Mouse (Mus musculus) left cerebral cortex, postnatal 25 days (tissue): ENCODE results near the gene Cabp4. TPM values are rescaled to one million over a fixed set of nuclear protein-coding genes. Genes with fewer than 3 reads are reported as not detected.

Experiments used
- DNase-seq, 2 experiments: peaks; one replicate each; pipeline ENCODE4 v3.0.0; 2022; ENCODE audit warnings: low spot score in 2 of 2, mixed read lengths in 1 of 2
- intact Hi-C: fragments of 180-260 bp; cut with DNase I; formaldehyde crosslinking; loops from one replicate; pipeline ENCODE4 v1.15.1; 2025
- total RNA-seq, 2 experiments: library from RNA; stranded (reverse); gene quantifications; 2 replicates each; pipeline ENCODE4 v1.2.3; 2021

The Cabp4 gene
- total RNA-seq, 2 experiments from 2014 or later, result not detected

GRCm38 (mm10) chr19:4113806-4114230 is 30.0 kb downstream of the Cabp4 start:
- intact Hi-C loops, result no loop called here
- no peak for DNase-seq

DNA sequence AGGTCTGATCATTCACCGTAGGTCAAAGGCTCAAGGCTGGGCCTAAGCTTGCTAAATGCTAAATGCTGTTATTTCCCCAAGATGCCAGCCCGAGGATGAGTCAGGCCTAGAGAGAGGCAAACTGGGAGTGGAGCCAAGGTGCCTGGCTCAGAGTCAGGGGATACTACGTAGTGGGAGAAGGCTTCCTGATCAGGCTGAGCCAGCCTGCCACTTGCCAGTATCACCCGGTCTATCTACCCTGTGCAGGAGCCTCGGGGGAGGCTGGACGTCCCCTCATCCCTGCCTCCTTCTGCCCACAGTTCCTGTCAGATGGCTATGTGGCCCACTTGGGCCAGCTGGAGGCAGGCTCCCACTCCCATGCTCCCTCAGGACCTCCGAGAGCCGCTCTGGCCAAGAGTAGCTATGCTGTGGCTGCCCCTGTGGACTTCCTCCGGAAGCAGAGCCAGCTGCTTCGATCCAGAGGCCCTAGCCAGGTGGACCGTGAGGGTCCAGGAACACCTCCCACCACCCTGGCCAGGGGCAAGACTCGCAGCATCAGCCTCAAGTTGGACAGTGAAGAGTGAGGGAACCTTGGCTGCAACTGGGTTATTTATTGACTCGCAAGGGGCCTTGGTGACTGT is 30.5 kb downstream of the Cabp4 start:
- intact Hi-C loops, result no loop called here
- DNase-seq, result peak; percentile 61 to 90

- intact Hi-C loops, result no loop called here
- no peak for DNase-seq
These were observed 31.5 kb downstream of the Cabp4 start for GRCm38 (mm10) chr19:4112063-4112960.

DNA sequence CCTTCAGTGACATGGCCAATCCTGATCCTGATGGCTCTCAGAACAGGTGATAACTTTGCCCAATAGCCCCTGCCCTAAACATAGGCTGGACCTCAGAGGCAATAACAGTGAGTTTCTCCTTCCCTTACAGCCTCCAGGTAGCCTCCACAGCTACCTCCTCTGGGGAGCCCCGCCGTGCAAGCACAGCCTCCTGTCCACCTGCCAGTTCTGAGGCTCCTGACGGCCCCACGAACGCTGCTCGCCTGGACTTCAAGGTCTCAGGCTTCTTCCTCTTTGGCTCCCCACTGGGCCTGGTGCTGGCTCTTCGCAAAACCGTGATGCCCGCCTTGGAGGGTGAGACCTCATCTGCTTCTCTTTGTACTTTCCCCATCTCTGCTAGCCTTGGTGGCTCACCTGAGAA is 35.3 kb downstream of the Cabp4 start:
- DNase-seq, result no peak
- intact Hi-C loops, result no loop called here

DNA sequence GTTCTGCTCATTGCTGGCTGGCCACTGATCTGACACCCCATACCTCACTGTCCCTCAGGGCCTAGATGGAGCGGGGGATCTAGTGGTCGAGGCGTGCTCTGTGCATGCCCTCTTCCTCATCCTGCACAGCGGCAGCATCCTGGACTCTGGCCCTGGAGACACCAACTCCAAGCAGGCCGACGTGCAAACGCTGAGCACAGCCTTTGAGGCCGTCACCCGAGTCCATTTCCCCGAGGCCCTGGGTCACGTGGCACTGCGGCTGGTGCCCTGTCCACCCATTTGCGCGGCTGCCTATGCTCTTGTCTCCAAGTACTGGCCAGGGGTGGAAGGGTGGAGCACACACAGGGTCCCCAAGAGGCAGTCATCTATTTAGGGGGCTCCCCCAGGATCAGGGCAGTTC is 37.2 kb downstream of the Cabp4 start:
- intact Hi-C loops, result no loop called here
- no peak for DNase-seq

- intact Hi-C loops, result no loop called here
These were observed 39.1 kb downstream of the Cabp4 start for GRCm38 (mm10) chr19:4104675-4105194.

GRCm38 (mm10) chr19:4103792-4104191 is 40.0 kb downstream of the Cabp4 start:
- intact Hi-C loops, result no loop called here
- DNase-seq, result no peak

More at GRCm38 (mm10) chr19:4104675-4105194, 39.1 kb downstream of the Cabp4 start:
- DNase-seq, result no peak

DNA sequence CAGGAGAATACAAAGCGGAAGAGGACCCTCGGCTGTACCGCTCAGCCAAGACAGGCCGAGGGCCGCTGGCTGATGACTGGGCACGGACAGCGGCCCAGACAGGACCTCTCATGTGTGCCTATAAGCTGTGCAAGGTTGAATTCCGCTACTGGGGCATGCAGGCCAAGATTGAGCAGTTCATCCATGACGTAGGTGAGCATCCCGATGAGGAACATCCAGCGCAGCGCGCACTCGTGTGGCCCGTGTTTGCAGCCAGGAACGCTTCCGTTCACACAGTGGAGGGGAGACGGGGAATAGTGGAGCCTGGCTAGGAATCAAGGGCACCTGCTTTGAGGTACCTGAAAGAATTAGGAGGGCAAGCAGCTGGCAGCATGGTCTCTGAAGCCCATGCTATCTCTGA is 40.5 kb downstream of the Cabp4 start:
- DNase-seq, result no peak
- intact Hi-C loops, result no loop called here

DNA sequence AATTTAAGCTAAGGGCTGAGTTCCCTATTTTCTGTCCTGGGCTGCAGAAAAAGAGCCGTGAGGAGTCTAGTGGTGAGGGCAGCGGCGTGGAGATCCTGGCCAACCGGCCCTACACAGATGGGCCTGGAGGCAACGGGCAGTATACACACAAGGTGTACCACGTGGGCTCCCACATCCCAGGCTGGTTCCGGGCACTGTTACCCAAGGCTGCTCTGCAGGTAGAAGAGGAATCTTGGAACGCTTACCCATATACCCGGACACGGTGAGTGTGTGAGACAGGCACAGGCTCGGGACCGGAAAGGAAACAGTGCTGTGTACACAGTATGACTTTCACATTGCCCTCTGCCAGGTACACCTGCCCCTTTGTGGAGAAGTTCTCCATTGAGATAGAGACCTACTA is 41.2 kb downstream of the Cabp4 start:
- intact Hi-C loops, result no loop called here
- DNase-seq, result no peak

- no peak for DNase-seq
- intact Hi-C loops, result no loop called here
These were observed 41.8 kb downstream of the Cabp4 start for GRCm38 (mm10) chr19:4102049-4102448.

GRCm38 (mm10) chr19:4101466-4101865 is 42.4 kb downstream of the Cabp4 start:
- intact Hi-C loops, result no loop called here

DNA sequence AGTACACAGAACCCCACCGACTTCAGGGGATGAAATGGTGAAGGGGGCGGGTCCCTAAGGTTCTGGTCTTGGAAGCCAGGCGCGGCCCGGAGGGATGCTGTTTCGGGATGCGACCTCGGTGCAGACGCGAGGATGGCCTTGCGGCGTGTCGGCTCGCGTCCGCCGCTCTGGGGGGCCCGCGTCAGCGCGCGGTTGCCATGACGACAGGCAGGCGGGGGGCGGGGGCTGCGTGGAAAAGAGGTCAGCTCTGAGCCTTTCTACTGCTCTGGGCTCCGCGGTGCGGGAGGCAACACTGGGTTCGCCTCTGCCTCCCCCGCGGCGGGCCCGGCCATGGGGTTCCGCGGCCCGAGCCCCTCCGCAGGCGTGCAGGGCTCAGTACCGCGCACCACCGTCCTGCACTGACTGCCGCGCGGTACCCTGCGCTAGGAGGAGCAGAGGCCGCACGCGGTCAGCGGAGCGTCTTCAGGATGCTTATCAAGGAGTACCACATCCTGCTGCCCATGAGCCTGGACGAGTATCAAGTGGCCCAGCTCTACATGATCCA is 43.0 kb downstream of the Cabp4 start:
- intact Hi-C loops, result no loop called here
- peak; percentile 74 to 82 for DNase-seq

More at GRCm38 (mm10) chr19:4101466-4101865, 42.4 kb downstream of the Cabp4 start:
- DNase-seq, result no peak

GRCm38 (mm10) chr19:4099837-4100717 is 43.8 kb downstream of the Cabp4 start, which contains the start of gene Pitpnm1:
TSS of gene Pitpnm1 (plus strand) at chr19:4099998.
- DNase-seq, result peak; percentile 53 to 55
- intact Hi-C loops, result loop anchor here (5.0 kb wide), 1 partner anchor 127 kb away; no protein-coding TSS in a partner anchor

- intact Hi-C loops, result loop anchor here (5.0 kb wide), 1 partner anchor 128 kb away; no protein-coding TSS in a partner anchor
- DNase-seq, result peak; percentile 90 to 93
These were observed 44.8 kb downstream of the Cabp4 start for GRCm38 (mm10) chr19:4099056-4099455.

DNA sequence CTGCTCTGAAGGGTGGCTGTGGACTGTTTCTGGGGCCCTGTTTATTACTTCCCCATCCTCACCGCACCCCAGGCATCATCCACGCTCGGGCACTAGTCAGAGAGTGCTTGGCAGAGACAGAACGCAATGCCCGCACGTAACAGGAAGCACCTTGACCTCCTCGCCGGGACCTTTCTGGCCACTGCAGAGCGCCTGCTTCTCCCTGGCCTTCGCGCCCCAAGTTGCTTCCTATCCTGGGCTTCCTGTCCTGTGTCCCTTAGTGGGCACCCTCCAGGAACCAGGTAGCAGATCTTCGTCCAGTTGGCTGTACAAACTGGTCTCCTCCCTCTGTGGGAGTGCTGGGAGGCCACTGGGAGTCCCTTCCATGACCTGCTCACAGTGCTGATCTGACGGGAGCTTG is 45.4 kb downstream of the Cabp4 start:
- no peak for DNase-seq
- intact Hi-C loops, result loop anchor here (5.0 kb wide), 1 partner anchor 129 kb away; no protein-coding TSS in a partner anchor

DNA sequence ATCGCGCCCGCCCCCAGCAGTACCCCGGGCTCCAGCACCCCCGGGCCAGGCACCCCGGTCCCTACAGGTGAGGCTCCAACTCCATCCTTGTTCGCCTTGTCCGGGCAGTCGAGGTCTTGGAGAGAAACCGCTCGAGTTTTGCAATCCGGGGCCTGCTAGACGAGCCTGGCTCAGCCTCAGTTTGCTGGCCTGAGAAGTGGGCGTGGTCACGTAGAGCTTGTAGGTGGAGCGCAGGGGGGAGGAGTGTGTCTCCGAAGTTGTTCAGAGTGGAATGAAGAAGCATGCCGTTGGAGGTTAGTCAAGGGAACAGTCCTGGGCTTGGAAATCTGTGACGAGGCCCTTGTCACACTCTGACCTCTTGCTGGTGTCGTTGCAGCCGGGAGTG is 46.4 kb downstream of the Cabp4 start:
- DNase-seq, result peak in 1 of 2 experiments; percentile 74
- intact Hi-C loops, result loop anchor here (2.0 to 5.0 kb wide), 2 partner anchors 51 to 130 kb away; partner anchors contain the start of gene Gstp2

DNA sequence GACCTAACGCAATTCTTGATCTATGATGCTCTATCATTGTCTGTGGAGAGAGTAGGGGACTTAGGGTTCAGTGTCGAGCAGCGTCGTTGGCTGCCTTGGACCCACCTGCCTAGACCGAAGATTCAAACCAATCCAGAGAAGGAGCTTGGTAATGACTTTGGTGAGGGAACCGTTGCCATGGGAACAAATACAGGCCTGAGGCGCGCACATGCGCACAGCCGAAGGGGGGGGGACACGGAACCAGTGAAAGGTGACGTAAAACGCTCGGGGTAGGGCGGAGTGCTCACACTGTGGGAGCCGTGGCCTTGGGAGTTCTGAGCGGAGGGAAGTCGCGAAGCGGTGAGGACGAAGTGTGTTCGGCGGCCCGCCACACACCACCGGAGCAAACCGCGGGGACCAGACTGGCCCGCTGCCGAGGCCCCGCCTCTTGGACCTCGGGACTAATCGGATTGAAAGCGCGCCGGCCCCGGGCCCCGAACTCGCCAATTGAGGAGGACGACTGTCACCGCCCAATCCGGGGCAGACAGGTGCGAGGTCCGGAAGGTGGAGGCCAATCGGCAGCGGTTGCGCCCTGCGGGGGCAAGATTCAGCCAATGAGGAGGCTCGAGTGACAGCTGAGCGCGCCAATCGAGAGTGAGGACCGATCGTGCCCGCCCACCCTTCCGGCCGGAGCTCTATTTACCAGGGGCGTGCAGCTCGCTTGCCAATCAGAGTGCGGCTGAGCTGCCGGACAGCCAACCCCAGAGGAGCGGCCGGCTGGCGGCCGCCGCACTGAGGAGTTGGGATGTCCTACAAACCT is 47.0 kb downstream of the Cabp4 start, which contains the start of gene Cdk2ap2:
Gene Cdk2ap2, plus strand, starts transcription at position 541 of the 799 bp plus-strand sequence.
- intact Hi-C loops, result loop anchor here (2.0 to 5.0 kb wide), 2 partner anchors 50 to 130 kb away; partner anchors contain the start of gene Gstp2
- peak; percentile 100 for DNase-seq

DNA sequence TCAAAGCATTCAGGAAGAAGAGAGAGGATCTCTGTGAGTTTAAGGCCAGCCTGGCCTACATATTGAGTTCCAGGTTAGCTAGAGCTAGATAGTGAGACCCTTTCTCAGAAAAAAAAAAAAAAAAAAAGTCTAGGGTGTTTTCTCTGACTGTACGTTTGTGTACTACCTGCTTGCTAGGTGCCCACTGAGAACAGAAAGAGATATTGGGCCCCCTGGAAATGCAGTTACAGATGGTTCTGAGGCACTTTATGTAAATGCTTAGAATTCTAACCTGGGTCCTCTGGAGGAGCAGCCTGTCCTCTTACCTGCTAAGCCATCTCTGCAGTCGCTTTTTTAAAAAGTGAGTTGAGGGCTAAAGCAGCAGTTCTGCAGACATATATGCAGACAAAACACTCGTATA is 48.0 kb downstream of the Cabp4 start:
- intact Hi-C loops, result loop anchor here (2.0 to 5.0 kb wide), 2 partner anchors 49 to 131 kb away; partner anchors contain the start of gene Gstp2
- no peak for DNase-seq
